Mouse (Mus musculus): ENCODE results near the gene Fbxo31. TPM values are rescaled to one million over a fixed set of nuclear protein-coding genes. Genes with fewer than 3 reads are reported as not detected.

Fbxo31 gene
- total RNA-seq, 2 experiments from 2014 or later: 75.2 to 89.8 TPM

DNA sequence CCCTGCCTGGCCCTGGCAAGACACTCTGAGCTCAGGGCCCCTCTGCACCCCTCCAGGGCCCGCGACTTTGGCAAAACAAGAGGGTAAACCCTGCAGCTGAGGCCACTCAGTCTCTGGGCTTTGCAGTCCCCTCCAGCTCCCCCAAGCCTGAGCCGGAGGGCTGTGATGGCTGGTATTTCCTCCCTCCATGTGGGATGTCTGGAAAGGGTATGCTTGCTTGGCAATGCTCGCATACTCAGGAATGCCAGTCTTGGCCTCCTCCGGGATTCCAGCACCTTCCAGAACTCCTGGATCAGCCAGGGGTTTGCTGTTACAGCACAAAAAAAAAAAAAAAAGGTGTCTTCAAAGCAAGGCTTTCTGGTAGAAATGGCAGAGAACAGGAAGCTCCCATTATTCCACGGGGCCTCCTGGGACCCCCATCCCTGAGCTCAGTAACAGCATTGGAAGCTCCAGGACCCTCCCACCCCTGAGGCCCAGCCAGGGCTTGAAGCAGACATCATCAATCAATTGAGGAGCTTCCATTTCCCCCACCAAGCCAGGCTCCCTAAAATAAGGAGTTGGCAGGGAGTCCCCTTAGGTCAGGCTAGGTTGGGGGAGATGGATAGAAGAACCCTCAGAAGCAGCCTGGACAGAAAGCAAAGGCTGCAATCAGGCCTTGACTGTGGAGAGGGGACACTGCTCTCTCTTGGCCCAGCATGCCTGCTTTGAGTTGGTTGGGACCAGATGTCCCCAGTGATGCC is 51.6 kb downstream of the Fbxo31 start:
- DNase-seq: no peak
- intact Hi-C loops (cut with DNase I; ENCODE audit: low total_unique reads): no loop called here

GRCm38 (mm10) chr8:121525111-121525818 is 53.3 kb downstream of the Fbxo31 start:
- DNase-seq: no peak
- intact Hi-C loops (cut with DNase I; ENCODE audit: low total_unique reads): no loop called here

DNA sequence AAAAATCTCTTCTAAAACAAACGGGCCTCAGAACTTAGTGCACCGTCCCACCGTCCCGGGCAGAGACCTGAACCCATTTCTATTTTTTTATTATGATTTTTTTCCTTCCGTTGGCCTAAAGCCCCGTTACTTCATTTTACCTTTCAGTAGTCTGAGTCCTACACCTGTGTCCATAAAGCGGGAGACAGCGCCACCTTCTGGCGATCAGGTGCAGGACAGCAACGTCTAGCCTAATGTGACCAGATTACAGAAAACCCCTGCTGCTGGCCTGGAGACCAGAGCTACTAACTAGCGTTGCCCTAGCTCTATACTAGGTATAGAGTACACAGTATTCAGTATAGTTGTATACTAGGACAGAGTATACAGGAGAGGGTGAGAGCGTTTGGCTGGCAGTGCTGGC is 65.2 kb downstream of the Fbxo31 start:
- DNase-seq: peak; percentile 76
- intact Hi-C loops (cut with DNase I; ENCODE audit: low total_unique reads): loop anchor here (1.0 to 10.0 kb wide), 3 partner anchors 119 to 400 kb away; no protein-coding TSS in a partner anchor

DNA sequence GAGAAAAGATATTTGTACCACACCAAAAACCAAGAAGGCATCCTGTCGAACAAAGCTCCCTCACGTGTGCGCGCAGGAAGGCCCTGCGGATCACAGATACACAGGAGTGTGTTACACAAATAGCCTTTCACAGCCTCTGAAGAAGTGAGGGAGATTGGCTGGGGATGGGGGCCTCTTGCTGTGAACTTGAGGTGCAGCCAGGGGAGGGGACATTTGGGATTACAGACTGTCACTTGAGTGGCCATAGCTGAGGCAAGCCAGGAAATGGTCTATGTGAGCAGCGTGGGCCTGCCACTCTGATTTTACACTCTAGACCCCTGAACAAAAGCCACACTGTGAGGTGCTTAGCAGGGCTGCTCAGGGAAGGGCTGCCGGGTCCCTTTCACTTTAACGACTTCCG is 66.9 kb downstream of the Fbxo31 start:
- DNase-seq: no peak
- intact Hi-C loops (cut with DNase I; ENCODE audit: low total_unique reads): loop anchor here (10.0 kb wide), 2 partner anchors 117 to 287 kb away; no protein-coding TSS in a partner anchor

Other genes starting within 250 kb of the Fbxo31 start
- gene 1700018B08Rik, start 34.5 kb downstream of the Fbxo31 start, total RNA-seq (2021): not detected
- 100 to 1,000 TPM; 102 to 136 TPM for gene Map1lc3b, start 11.6 kb upstream of the Fbxo31 start, total RNA-seq (2021)
- 10 to 100 TPM; 19.8 to 20.4 TPM for gene Zcchc14, start 74.1 kb upstream of the Fbxo31 start, total RNA-seq (2021)
- under 1 TPM in 1 of 2 experiments, not detected in 1; 0.09 TPM for gene Jph3, start 150.8 kb upstream of the Fbxo31 start, total RNA-seq (2021)

All from gastrocnemius, postnatal 14 days (tissue).